Mouse (Mus musculus) erythroblast, embryonic 14.5 days (primary cell): ENCODE data around the gene Gm10300. TPM values are rescaled to one million over a fixed set of nuclear protein-coding genes. Genes with fewer than 3 reads are reported as not detected.

Source experiments
- H3K27me3 ChIP-seq: 2 replicates; pipeline ENCODE4 v1.6.1; 2012; ENCODE audit warnings: inconsistent platforms; ENCODE audit not compliant: control insufficient read depth
- H3K36me3 ChIP-seq: 2 replicates; pipeline ENCODE4 v1.6.1; 2012; ENCODE audit warnings: mild to moderate bottlenecking, inconsistent platforms; ENCODE audit not compliant: control insufficient read depth
- H3K4me1 ChIP-seq: 2 replicates; pipeline ENCODE4 v1.6.1; 2012; ENCODE audit warnings: inconsistent platforms; ENCODE audit not compliant: control insufficient read depth
- H3K4me3 ChIP-seq: replicated peaks from 2 replicates; pipeline ENCODE3; 2012; ENCODE audit warnings: moderate library complexity, mild to moderate bottlenecking, inconsistent platforms
- H3K9me3 ChIP-seq: 2 replicates; pipeline ENCODE4 v1.6.1; 2012; ENCODE audit warnings: low read length, inconsistent platforms, mixed read lengths; ENCODE audit not compliant: control insufficient read depth
- GATA1 ChIP-seq: IDR thresholded peaks from 2 replicates; pipeline ENCODE4 v1.6.1; 2012; ENCODE audit warnings: low read length, inconsistent platforms, mixed read lengths
- TAL1 ChIP-seq: IDR thresholded peaks from 3 replicates; pipeline ENCODE4 v1.6.1; 2012; ENCODE audit warnings: low read length, inconsistent platforms, mixed read lengths
- polyA plus RNA-seq: library from polyadenylated mRNA; stranded (reverse); fragments of >175 nt; gene quantifications from 2 replicates; pipeline ENCODE4 v1.2.3, GENCODE M21; 2012

Gene Gm10300
- polyA plus RNA-seq, 1 experiment, result 0.05 TPM

- H3K4me1 ChIP-seq, result peaks cover 93% of the 10 kb centered on the region
- no peaks in the 10 kb centered on the region for H3K27me3 ChIP-seq
- no peaks in the 10 kb centered on the region for H3K9me3 ChIP-seq
- TF ChIP-seq GATA1 (no peak), TAL1 (no peak)
- H3K4me3 ChIP-seq, result no peak overlapping the region
- peaks cover 98% of the 10 kb centered on the region for H3K36me3 ChIP-seq
Measured at GRCm38 (mm10) chr4:132037137-132037536, 37.4 kb upstream of the Gm10300 start.

- TF ChIP-seq TAL1 (no peak), GATA1 (no peak)
- Histone ChIP-seq H3K4me1 (peaks cover 94% of the 10 kb centered on the region), H3K27me3 (no peaks in the 10 kb centered on the region), H3K4me3 (no peak overlapping the region), H3K9me3 (no peaks in the 10 kb centered on the region), H3K36me3 (peaks cover 98% of the 10 kb centered on the region)
Measured at GRCm38 (mm10) chr4:132037991-132038390, 36.5 kb upstream of the Gm10300 start.

- Histone ChIP-seq H3K27me3 (no peaks in the 10 kb centered on the region), H3K4me3 (no peak overlapping the region), H3K9me3 (no peaks in the 10 kb centered on the region), H3K36me3 (peaks cover 98% of the 10 kb centered on the region), H3K4me1 (peaks cover 94% of the 10 kb centered on the region)
- TF ChIP-seq GATA1 (no peak), TAL1 (no peak)
Measured at GRCm38 (mm10) chr4:132038809-132039208, 35.7 kb upstream of the Gm10300 start.

- no peaks in the 10 kb centered on the region for H3K9me3 ChIP-seq
- peaks cover 98% of the 10 kb centered on the region for H3K36me3 ChIP-seq
- H3K27me3 ChIP-seq, result no peaks in the 10 kb centered on the region
- peaks cover 94% of the 10 kb centered on the region for H3K4me1 ChIP-seq
- no peak for TF ChIP-seq TAL1
- TF ChIP-seq GATA1, result no peak
- peak overlapping the region; percentile 10 for H3K4me3 ChIP-seq
Measured at GRCm38 (mm10) chr4:132039521-132039920, 35.0 kb upstream of the Gm10300 start.

GRCm38 (mm10) chr4:132039975-132040645, 34.4 kb upstream of the Gm10300 start:
- peaks cover 97% of the 10 kb centered on the region for H3K4me1 ChIP-seq
- 0 out of 3 replicates have a peak, but pooled peaks have one; percentile 18 for TF ChIP-seq TAL1
- no peak for TF ChIP-seq GATA1
- H3K4me3 ChIP-seq, result peak overlapping the region; percentile 28
- H3K27me3 ChIP-seq, result no peaks in the 10 kb centered on the region
- no peaks in the 10 kb centered on the region for H3K9me3 ChIP-seq
- peaks cover 99% of the 10 kb centered on the region for H3K36me3 ChIP-seq

GRCm38 (mm10) chr4:132041471-132042332, 32.8 kb upstream of the Gm10300 start:
- Histone ChIP-seq H3K4me1 (peaks cover 93% of the 10 kb centered on the region), H3K27me3 (no peaks in the 10 kb centered on the region), H3K36me3 (peaks cover 98% of the 10 kb centered on the region), H3K9me3 (no peaks in the 10 kb centered on the region), H3K4me3 (peak overlapping the region; percentile 16)
- no peak for TF ChIP-seq TAL1
- no peak for TF ChIP-seq GATA1

GRCm38 (mm10) chr4:132043726-132044125, 30.8 kb upstream of the Gm10300 start:
- peaks cover 8% of the 10 kb centered on the region for H3K27me3 ChIP-seq
- H3K4me1 ChIP-seq, result peaks cover 94% of the 10 kb centered on the region
- H3K4me3 ChIP-seq, result no peak overlapping the region
- peaks cover 98% of the 10 kb centered on the region for H3K36me3 ChIP-seq
- no peaks in the 10 kb centered on the region for H3K9me3 ChIP-seq
- TF ChIP-seq TAL1 (no peak), GATA1 (no peak)

GRCm38 (mm10) chr4:132048011-132048991, 26.2 kb upstream of the Gm10300 start:
- Histone ChIP-seq H3K9me3 (no peaks in the 10 kb centered on the region), H3K4me1 (peaks cover 90% of the 10 kb centered on the region), H3K36me3 (peaks cover 85% of the 10 kb centered on the region), H3K4me3 (peak overlapping the region; percentile 77), H3K27me3 (peaks cover 9% of the 10 kb centered on the region)
- TF ChIP-seq GATA1, result no peak

DNA sequence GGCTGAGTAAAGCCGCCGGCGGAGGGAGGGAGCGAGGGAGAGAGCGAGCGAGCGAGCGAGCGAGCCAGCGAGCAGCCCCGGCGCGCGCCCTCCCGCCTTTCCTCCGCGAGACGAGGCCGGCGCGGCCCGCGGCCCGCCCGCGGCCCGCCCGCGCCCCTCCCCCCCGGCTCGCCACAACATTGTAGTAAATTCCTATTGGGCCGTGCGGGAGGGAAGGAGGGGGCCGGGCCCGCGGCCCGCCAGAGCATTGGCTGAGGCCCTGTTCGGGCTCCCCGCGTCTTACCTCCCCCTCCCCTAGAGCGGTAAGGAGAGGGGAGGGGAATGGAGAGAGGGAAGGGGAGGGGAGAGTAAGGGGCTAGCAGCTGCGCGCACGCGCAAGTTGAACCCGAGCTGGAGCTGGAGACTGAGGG, 25.5 kb upstream of the Gm10300 start:
- Histone ChIP-seq H3K36me3 (peaks cover 85% of the 10 kb centered on the region), H3K4me1 (peaks cover 87% of the 10 kb centered on the region), H3K9me3 (no peaks in the 10 kb centered on the region), H3K4me3 (peak overlapping the region; percentile 77), H3K27me3 (peaks cover 9% of the 10 kb centered on the region)
- TF ChIP-seq TAL1, result no peak
- TF ChIP-seq GATA1, result no peak
